ENCODE assay signal across 18 mouse cellular contexts in genomic region chr1:118402966-118403365, GRCm38 (mm10). TPM values are rescaled to one million over a fixed set of nuclear protein-coding genes. Genes with fewer than 3 reads are reported as not detected.
DNase-seq lines count a peak whose midpoint lies in the region; ATAC-seq and TF ChIP-seq lines count a peak whose summit lies in the region.
"Had no signal": no experiment of that assay in that cellular context is flagged by ENCODE, and none has a peak within 500 bp of the region (broad histone marks: within the 10 kb centered on the region; RNA-seq: fewer than 3 reads in every experiment).

No protein-coding gene starts in this region.

- H3K9me3 ChIP-seq in heart, embryonic 13.5 days, result no peaks in the 10 kb centered on the region
- no peaks in the 10 kb centered on the region for H3K9me3 ChIP-seq in intestine, embryonic 16.5 days (ENCODE audit: control insufficient read depth, low read length)
- no peaks in the 10 kb centered on the region for H3K9me3 ChIP-seq in intestine, postnatal 0 days (ENCODE audit: control insufficient read depth)
- H3K9me3 ChIP-seq in midbrain, embryonic 11.5 days (ENCODE audit: control insufficient read depth, low read length), result no peaks in the 10 kb centered on the region
- H3K9me3 ChIP-seq in midbrain, embryonic 14.5 days (ENCODE audit: control insufficient read depth, low read length), result no peaks in the 10 kb centered on the region
- H3K9me3 ChIP-seq: embryonic facial prominence, embryonic 12.5 days; forebrain, embryonic 15.5 days had no signal

- no peak overlapping the region for H3K9ac ChIP-seq in heart, embryonic 13.5 days
- no peak overlapping the region for H3K9ac ChIP-seq in intestine, embryonic 16.5 days (ENCODE audit: low read depth, low read length)
- no peak overlapping the region for H3K9ac ChIP-seq in intestine, postnatal 0 days (ENCODE audit: low read depth, low read length)
- no peak overlapping the region for H3K9ac ChIP-seq in midbrain, embryonic 11.5 days (ENCODE audit: low read length)
- H3K9ac ChIP-seq in midbrain, embryonic 14.5 days (replicated peaks; ENCODE audit: low read length), result no peak overlapping the region
- H3K9ac ChIP-seq: embryonic facial prominence, embryonic 12.5 days; forebrain, embryonic 15.5 days; hindbrain, embryonic 14.5 days had no signal

- DNase-seq in heart, adult 18-20 months, result no peak
- DNase-seq in midbrain, embryonic 11.5 days (ENCODE audit: low spot score, missing footprints), result peak; percentile 80
- DNase-seq in midbrain, embryonic 14.5 days, result no peak
- no peak for DNase-seq in thymus, adult 2 months
- no peak for DNase-seq in cerebellum, postnatal 10 days
- DNase-seq: adrenal gland, adult 8-10 months; cerebellum, adult 11 months; cerebellum, adult 8-10 months; cerebellum, postnatal 25 days; gastrocnemius, postnatal 14 days; heart, postnatal 10 days; kidney, adult 11 months had no signal

- 95% methylated on average over 6 of the region's 6 CpGs for WGBS in heart, embryonic 13.5 days
- WGBS in intestine, embryonic 16.5 days, result 83% methylated on average over 6 of the region's 6 CpGs
- WGBS in intestine, postnatal 0 days, result 68% methylated on average over 6 of the region's 6 CpGs
- WGBS in midbrain, embryonic 11.5 days, result 88% methylated on average over 6 of the region's 6 CpGs
- WGBS in midbrain, embryonic 14.5 days, result 91% methylated on average over 6 of the region's 6 CpGs
- WGBS in thymus, adult 2 months, result 96% methylated on average over 6 of the region's 6 CpGs

- no peaks in the 10 kb centered on the region for H3K36me3 ChIP-seq in heart, embryonic 13.5 days
- no peaks in the 10 kb centered on the region for H3K36me3 ChIP-seq in intestine, embryonic 16.5 days (ENCODE audit: control insufficient read depth, insufficient read depth, low read length)
- H3K36me3 ChIP-seq in intestine, postnatal 0 days (ENCODE audit: control insufficient read depth, insufficient read depth), result 0 out of 2 replicates have a peak, but pooled peaks cover 2% of the 10 kb centered on the region
- H3K36me3 ChIP-seq in midbrain, embryonic 11.5 days (ENCODE audit: control insufficient read depth, insufficient read depth, low read length), result no peaks in the 10 kb centered on the region
- 0 out of 2 replicates have a peak, but pooled peaks cover 2% of the 10 kb centered on the region for H3K36me3 ChIP-seq in midbrain, embryonic 14.5 days (ENCODE audit: control insufficient read depth, insufficient read depth, low read length)
- no peaks in the 10 kb centered on the region for H3K36me3 ChIP-seq in thymus, adult 2 months (ENCODE audit: control insufficient read depth, insufficient read depth, low read length)
- H3K36me3 ChIP-seq: embryonic facial prominence, embryonic 12.5 days; forebrain, embryonic 15.5 days had no signal

- no peak for TF ChIP-seq CTCF in intestine, postnatal 0 days (IDR thresholded peaks at IDR 0.05; ENCODE audit: low read depth)
- TF ChIP-seq CTCF in thymus, adult 2 months (IDR thresholded peaks at IDR 0.05; ENCODE audit: borderline replicate concordance, control insufficient read depth, extremely low read depth, insufficient read depth, low read length, poor library complexity), result no peak

- no peaks in the 10 kb centered on the region for H3K27me3 ChIP-seq in heart, embryonic 13.5 days (replicated peaks)
- no peaks in the 10 kb centered on the region for H3K27me3 ChIP-seq in intestine, embryonic 16.5 days (replicated peaks; ENCODE audit: control insufficient read depth, insufficient read depth, low read length)
- H3K27me3 ChIP-seq in intestine, postnatal 0 days (replicated peaks; ENCODE audit: control insufficient read depth, insufficient read depth, low read length), result no peaks in the 10 kb centered on the region
- H3K27me3 ChIP-seq in midbrain, embryonic 11.5 days (ENCODE audit: control insufficient read depth, insufficient read depth, low read length), result no peaks in the 10 kb centered on the region
- no peaks in the 10 kb centered on the region for H3K27me3 ChIP-seq in midbrain, embryonic 14.5 days (ENCODE audit: control insufficient read depth, insufficient read depth, low read length)
- H3K27me3 ChIP-seq in thymus, adult 2 months (ENCODE audit: control insufficient read depth, insufficient read depth, low read length), result no peaks in the 10 kb centered on the region
- H3K27me3 ChIP-seq: embryonic facial prominence, embryonic 12.5 days; forebrain, embryonic 15.5 days had no signal

- no peak overlapping the region for H3K4me2 ChIP-seq in heart, embryonic 13.5 days
- H3K4me2 ChIP-seq in intestine, embryonic 16.5 days (ENCODE audit: low read depth, low read length), result no peak overlapping the region
- H3K4me2 ChIP-seq in intestine, postnatal 0 days (replicated peaks; ENCODE audit: low read depth), result no peak overlapping the region
- H3K4me2 ChIP-seq in midbrain, embryonic 11.5 days, result no peak overlapping the region
- no peak overlapping the region for H3K4me2 ChIP-seq in midbrain, embryonic 14.5 days (ENCODE audit: low read length)
- H3K4me2 ChIP-seq: embryonic facial prominence, embryonic 12.5 days; forebrain, embryonic 15.5 days; hindbrain, embryonic 14.5 days had no signal

- H3K4me3 ChIP-seq in heart, embryonic 13.5 days, result no peak overlapping the region
- H3K4me3 ChIP-seq in intestine, embryonic 16.5 days (ENCODE audit: low read length), result no peak overlapping the region
- no peak overlapping the region for H3K4me3 ChIP-seq in intestine, postnatal 0 days (ENCODE audit: low read depth, low read length)
- no peak overlapping the region for H3K4me3 ChIP-seq in midbrain, embryonic 11.5 days (ENCODE audit: low read depth, low read length)
- no peak overlapping the region for H3K4me3 ChIP-seq in midbrain, embryonic 14.5 days (replicated peaks; ENCODE audit: low read depth, low read length)
- no peak overlapping the region for H3K4me3 ChIP-seq in thymus, adult 2 months (ENCODE audit: control insufficient read depth, insufficient read depth, low read length)
- H3K4me3 ChIP-seq: embryonic facial prominence, embryonic 12.5 days; forebrain, embryonic 15.5 days had no signal

- peak overlapping the region; percentile 24; the same call in 1 of the 2 replicates for H3K27ac ChIP-seq in heart, embryonic 13.5 days (replicated peaks)
- H3K27ac ChIP-seq in intestine, embryonic 16.5 days (ENCODE audit: low read length), result no peak overlapping the region
- H3K27ac ChIP-seq in intestine, postnatal 0 days (ENCODE audit: low read depth, low read length), result no peak overlapping the region; the same call in 1 of the 2 replicates
- no peak overlapping the region for H3K27ac ChIP-seq in midbrain, embryonic 11.5 days (ENCODE audit: low read depth, low read length)
- H3K27ac ChIP-seq in midbrain, embryonic 14.5 days (replicated peaks; ENCODE audit: low read depth, low read length), result no peak overlapping the region
- H3K27ac ChIP-seq in thymus, adult 2 months (ENCODE audit: control insufficient read depth, insufficient read depth, low read length), result no peak overlapping the region
- H3K27ac ChIP-seq: embryonic facial prominence, embryonic 12.5 days; forebrain, embryonic 15.5 days; hindbrain, embryonic 14.5 days had no signal

- ATAC-seq in heart, embryonic 13.5 days (ENCODE audit: extremely low read depth, insufficient number of reproducible peaks, low FRiP score, low TSS enrichment), result no peak
- ATAC-seq in intestine, embryonic 16.5 days, result 0 out of 2 replicates have a peak, but pooled peaks have one; percentile 8
- no peak for ATAC-seq in intestine, postnatal 0 days
- no peak for ATAC-seq in midbrain, embryonic 11.5 days (ENCODE audit: low FRiP score)
- no peak for ATAC-seq in midbrain, embryonic 14.5 days (ENCODE audit: low FRiP score, low TSS enrichment)
- ATAC-seq: forebrain, embryonic 15.5 days had no signal

- peaks cover 54% of the 10 kb centered on the region for H3K4me1 ChIP-seq in heart, embryonic 13.5 days
- no peaks in the 10 kb centered on the region for H3K4me1 ChIP-seq in intestine, embryonic 16.5 days (ENCODE audit: control insufficient read depth, insufficient read depth, low read length)
- H3K4me1 ChIP-seq in intestine, postnatal 0 days (replicated peaks; ENCODE audit: control insufficient read depth, insufficient read depth, low read length), result no peaks in the 10 kb centered on the region
- no peaks in the 10 kb centered on the region for H3K4me1 ChIP-seq in midbrain, embryonic 11.5 days (ENCODE audit: control insufficient read depth, insufficient read depth, low read length)
- no peaks in the 10 kb centered on the region for H3K4me1 ChIP-seq in midbrain, embryonic 14.5 days (ENCODE audit: control insufficient read depth, insufficient read depth, low read length)
- H3K4me1 ChIP-seq in thymus, adult 2 months (replicated peaks; ENCODE audit: control insufficient read depth, insufficient read depth, low read length), result peaks cover 4% of the 10 kb centered on the region; the same call in 1 of the 2 replicates
- H3K4me1 ChIP-seq: forebrain, embryonic 15.5 days had no signal

- TF ChIP-seq POLR2A in thymus, adult 2 months (IDR thresholded peaks at IDR 0.05; ENCODE audit: control insufficient read depth, extremely low read depth, insufficient read depth, low read length, poor library complexity), result no peak

RNA-seq across cellular contexts. Expression of gene Clasp1, which starts 14.1 kb away (rescaled TPM):
- 73.2 and 78.7 TPM in 2 replicates for polyA plus RNA-seq in heart, embryonic 13.5 days (2015; fragmentation: Nextera tagmentation; extraction: Ambion mirVana)
- total RNA-seq in heart, adult 18-20 months (2021), result 100 to 1,000 TPM; 398 to 415 TPM
- 24.0 and 24.9 TPM in 2 replicates for polyA plus RNA-seq in intestine, embryonic 16.5 days (2015; fragmentation: Nextera tagmentation; extraction: Ambion mirVana)
- 8.7 and 11.5 TPM in 2 replicates for polyA plus RNA-seq in intestine, postnatal 0 days (2015; fragmentation: Nextera tagmentation; extraction: Ambion mirVana)
- polyA plus RNA-seq in midbrain, embryonic 11.5 days (2014; fragmentation: Nextera tagmentation; extraction: Ambion mirVana), result 90.6 and 96.8 TPM in 2 replicates
- polyA plus RNA-seq in midbrain, embryonic 14.5 days (2014; fragmentation: Nextera tagmentation; extraction: Ambion mirVana), result 116 and 140 TPM in 2 replicates
- polyA plus RNA-seq in thymus, adult 2 months (2012; rRNA removed), result 38.4 and 39.6 TPM in 2 replicates
